Mouse (Mus musculus): Measurements from ENCODE around the gene Synpo2l. TPM values are rescaled to one million over a fixed set of nuclear protein-coding genes. Genes with fewer than 3 reads are reported as not detected.
"Not testable (repeated sequence)": the region's sequence is repeated elsewhere in the genome, so short reads cannot be mapped to it uniquely, and the experiment has no call there.

Gene Synpo2l
- total RNA-seq, 2 experiments from 2014 or later = 0.15 TPM

GRCm38 (mm10) chr14:20640644-20641437 is 27.3 kb downstream of the Synpo2l start, which contains the start of gene Usp54:
TSS of gene Usp54 (minus strand) at chr14:20641063.
- peak; percentile 95 to 96 for DNase-seq

- DNase-seq = no peak
These were observed 28.1 kb downstream of the Synpo2l start for GRCm38 (mm10) chr14:20639918-20640619.

- no peak for DNase-seq
These were observed 29.5 kb downstream of the Synpo2l start for GRCm38 (mm10) chr14:20638702-20639101.

- DNase-seq = no peak
These were observed 30.2 kb downstream of the Synpo2l start for GRCm38 (mm10) chr14:20637818-20638574.

- DNase-seq = not testable (repeated sequence)
These were observed 31.2 kb downstream of the Synpo2l start for GRCm38 (mm10) chr14:20636968-20637367.

- DNase-seq = no peak
These were observed 32.6 kb downstream of the Synpo2l start for GRCm38 (mm10) chr14:20635546-20635945.

- no peak for DNase-seq
These were observed 36.9 kb downstream of the Synpo2l start for GRCm38 (mm10) chr14:20631253-20631652.

GRCm38 (mm10) chr14:20626971-20627370 is 41.2 kb downstream of the Synpo2l start:
- DNase-seq = no peak

- DNase-seq = no peak
These were observed 41.7 kb downstream of the Synpo2l start for GRCm38 (mm10) chr14:20626447-20626846.

GRCm38 (mm10) chr14:20622907-20623306 is 45.2 kb downstream of the Synpo2l start:
- DNase-seq = no peak

GRCm38 (mm10) chr14:20622412-20622811 is 45.7 kb downstream of the Synpo2l start:
- no peak for DNase-seq

- no peak for DNase-seq
These were observed 46.3 kb downstream of the Synpo2l start for GRCm38 (mm10) chr14:20621903-20622302.

- DNase-seq = no peak
These were observed 49.0 kb downstream of the Synpo2l start for GRCm38 (mm10) chr14:20619131-20619530.

- DNase-seq = no peak
These were observed 49.9 kb downstream of the Synpo2l start for GRCm38 (mm10) chr14:20618211-20618610.

GRCm38 (mm10) chr14:20616421-20616820 is 51.7 kb downstream of the Synpo2l start:
- DNase-seq = no peak

GRCm38 (mm10) chr14:20615075-20615474 is 53.1 kb downstream of the Synpo2l start:
- no peak for DNase-seq

GRCm38 (mm10) chr14:20612820-20613219 is 55.3 kb downstream of the Synpo2l start:
- DNase-seq = no peak

GRCm38 (mm10) chr14:20610146-20610545 is 58.0 kb downstream of the Synpo2l start:
- no peak for DNase-seq

GRCm38 (mm10) chr14:20609519-20609918 is 58.6 kb downstream of the Synpo2l start:
- DNase-seq = no peak
